Mouse (Mus musculus): ENCODE results near the gene Olfr155. TPM values are rescaled to one million over a fixed set of nuclear protein-coding genes. Genes with fewer than 3 reads are reported as not detected.

Olfr155 gene
- total and polyA plus RNA-seq, 3 experiments = not detected

DNA sequence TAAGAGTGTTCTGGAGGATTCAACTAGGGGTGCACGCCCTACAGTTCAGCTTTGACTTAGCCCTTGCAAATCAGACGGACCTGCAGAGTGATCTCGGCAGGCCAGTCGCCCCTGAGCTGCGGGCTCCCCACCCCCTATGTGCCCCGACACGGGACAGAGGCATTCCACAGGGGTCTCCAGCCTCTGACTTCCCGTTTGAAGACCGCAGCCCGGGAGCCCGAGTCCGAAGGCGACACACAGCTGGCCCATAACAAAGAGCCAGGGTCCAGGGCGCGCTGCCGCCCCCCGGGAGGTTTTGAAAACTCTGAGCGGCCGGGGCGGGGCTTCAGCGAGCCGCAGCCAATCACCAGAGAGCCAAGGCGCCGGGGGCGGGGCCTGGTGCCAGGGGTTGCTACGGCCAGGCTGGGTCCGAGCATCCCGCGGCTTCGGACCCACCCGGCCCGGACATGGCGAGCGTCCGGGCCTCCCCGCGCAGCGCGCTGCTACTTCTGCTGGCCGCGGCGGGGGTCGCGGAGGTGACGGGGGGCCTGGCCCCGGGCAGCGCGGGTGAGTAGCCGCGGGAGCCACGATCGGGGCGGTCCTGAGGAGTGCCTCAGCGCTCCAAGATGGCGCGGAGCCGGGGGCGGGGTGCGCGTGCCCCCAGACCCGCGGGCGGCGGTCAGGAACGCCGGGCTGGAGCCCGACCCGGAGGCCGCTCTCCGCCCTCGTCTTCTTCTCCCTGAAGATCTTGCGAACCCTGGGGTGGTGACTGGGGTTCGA, 24.0 kb downstream of the Olfr155 start, which contains the start of gene Reck:
Gene Reck, plus strand, starts transcription at position 371 of the 759 bp plus-strand sequence.
- peak within 1 kb of the TSS; percentile 83 to 87 for H3K4me3 ChIP-seq (ENCODE audit: control insufficient read depth in 1 of 2, insufficient read depth in 1 of 2, low read depth in 2 of 2, low read length in 2 of 2)
- no peaks in the 10 kb centered on the region; a peak in 2 of 4 replicates for H3K4me1 ChIP-seq (ENCODE audit: control insufficient read depth in 1 of 2, insufficient read depth in 2 of 2, low read length in 2 of 2)
- H3K27ac ChIP-seq (ENCODE audit: control insufficient read depth, low read depth, low read length) = no peak within 1 kb of the TSS
- H3K79me2 ChIP-seq (ENCODE audit: control insufficient read depth, insufficient read depth, low read length, poor library complexity) = no peaks in the 10 kb centered on the region; the same call in 1 of the 2 replicates
- H3K9ac ChIP-seq (ENCODE audit: control insufficient read depth, low read depth, low read length, poor library complexity, severe bottlenecking) = peak within 1 kb of the TSS; percentile 62
- peaks cover 2 to 6% of the 10 kb centered on the region in 2 experiments for H3K27me3 ChIP-seq (ENCODE audit: control insufficient read depth in 1 of 2, insufficient read depth in 2 of 2, low read length in 2 of 2)
- DNase-seq (ENCODE audit: low read depth, low spot score) = peak; percentile 70
- TF ChIP-seq GABPA (IDR thresholded peaks at IDR 0.05; ENCODE audit: low read depth, low read length) (no peak), E2F4 (IDR thresholded peaks at IDR 0.05; ENCODE audit: borderline replicate concordance, low read depth, low read length) (no peak), SIN3A (IDR thresholded peaks at IDR 0.05; ENCODE audit: low read length) (0 out of 2 replicates have a peak, but pooled peaks have one; percentile 34), USF1 (IDR thresholded peaks at IDR 0.05; ENCODE audit: low read depth, low read length) (no peak), ZMIZ1 (IDR thresholded peaks at IDR 0.05; ENCODE audit: low read depth, low read length) (no peak)
- no peaks in the 10 kb centered on the region for H3K9me3 ChIP-seq (replicated peaks; ENCODE audit: insufficient read depth, low read length)
- no peaks in the 10 kb centered on the region; a peak in 1 of 4 replicates for H3K36me3 ChIP-seq (ENCODE audit: control insufficient read depth in 1 of 2, insufficient read depth in 2 of 2, low read length in 2 of 2)

DNA sequence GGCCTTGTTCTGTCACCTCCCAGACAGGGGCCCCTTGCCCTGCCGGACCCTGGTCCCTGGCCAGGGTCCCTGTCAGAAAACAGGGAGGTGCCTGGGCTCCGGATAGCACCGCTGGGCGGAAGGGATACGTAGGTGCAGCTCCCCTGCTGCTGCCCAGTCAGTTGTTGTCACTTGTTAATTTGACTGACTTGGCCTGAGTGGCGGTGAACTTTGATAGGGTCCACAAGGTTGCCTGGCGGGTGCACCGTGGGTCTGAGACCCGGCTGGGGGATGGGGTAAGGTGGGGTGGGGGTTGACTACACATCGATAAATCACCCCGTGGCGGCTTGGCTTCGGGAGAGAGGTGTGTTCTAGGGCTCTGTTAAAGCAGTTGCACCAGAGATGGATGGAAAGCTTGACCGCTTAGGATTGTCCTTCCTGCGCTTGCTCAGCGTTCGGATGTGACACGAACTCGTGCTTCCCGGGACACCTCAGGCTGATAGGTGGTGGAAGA, 24.6 kb downstream of the Olfr155 start:
- Histone ChIP-seq H3K4me1 (ENCODE audit: control insufficient read depth in 1 of 2, insufficient read depth in 2 of 2, low read length in 2 of 2) (no peaks in the 10 kb centered on the region; a peak in 2 of 4 replicates), H3K27me3 (ENCODE audit: control insufficient read depth in 1 of 2, insufficient read depth in 2 of 2, low read length in 2 of 2) (peaks cover 2 to 6% of the 10 kb centered on the region in 2 experiments), H3K9me3 (replicated peaks; ENCODE audit: insufficient read depth, low read length) (no peaks in the 10 kb centered on the region), H3K27ac (ENCODE audit: control insufficient read depth, low read depth, low read length) (no peak overlapping the region), H3K4me3 (ENCODE audit: control insufficient read depth in 1 of 2, insufficient read depth in 1 of 2, low read depth in 2 of 2, low read length in 2 of 2) (peak overlapping the region; percentile 83 to 87), H3K9ac (ENCODE audit: control insufficient read depth, low read depth, low read length, poor library complexity, severe bottlenecking) (peak overlapping the region; percentile 58), H3K36me3 (ENCODE audit: control insufficient read depth in 1 of 2, insufficient read depth in 2 of 2, low read length in 2 of 2) (no peaks in the 10 kb centered on the region; a peak in 1 of 4 replicates), H3K79me2 (ENCODE audit: control insufficient read depth, insufficient read depth, low read length, poor library complexity) (no peaks in the 10 kb centered on the region; the same call in 1 of the 2 replicates)
- TF ChIP-seq MYC (IDR thresholded peaks at IDR 0.05; ENCODE audit: low read depth, low read length) (no peak), ZNF384 (IDR thresholded peaks at IDR 0.05; ENCODE audit: low read depth, low read length) (no peak), E2F4 (IDR thresholded peaks at IDR 0.05; ENCODE audit: borderline replicate concordance, low read depth, low read length) (no peak), TCF12 (IDR thresholded peaks at IDR 0.05; ENCODE audit: low read depth, low read length) (no peak), JUND (IDR thresholded peaks at IDR 0.05; ENCODE audit: low read depth, low read length) (no peak), TBP (IDR thresholded peaks at IDR 0.05; ENCODE audit: low read depth, low read length) (no peak), ZKSCAN1 (IDR thresholded peaks at IDR 0.05; ENCODE audit: low read depth, low read length) (no peak), GABPA (IDR thresholded peaks at IDR 0.05; ENCODE audit: low read depth, low read length) (no peak), POLR2AphosphoS2 (IDR thresholded peaks at IDR 0.05; ENCODE audit: low read length) (no peak), CTCF (IDR thresholded peaks at IDR 0.05 in 2 of 3, conservative IDR thresholded peaks at IDR 0.05 in 1 of 3; ENCODE audit: control insufficient read depth in 1 of 3, insufficient read depth in 1 of 3, low read depth in 2 of 3, low read length in 3 of 3, poor library complexity in 1 of 3, severe bottlenecking in 1 of 3) (no peak), MAZ (IDR thresholded peaks at IDR 0.05; ENCODE audit: low read depth, low read length) (no peak), EP300 (IDR thresholded peaks at IDR 0.05; ENCODE audit: low read depth in 1 of 2, low read length in 2 of 2) (no peak), UBTF (IDR thresholded peaks at IDR 0.05; ENCODE audit: borderline replicate concordance, insufficient read depth, low read depth, low read length) (no peak), MYB (IDR thresholded peaks at IDR 0.05; ENCODE audit: low read depth, low read length) (no peak), ZMIZ1 (IDR thresholded peaks at IDR 0.05; ENCODE audit: low read depth, low read length) (no peak), MEF2A (IDR thresholded peaks at IDR 0.05; ENCODE audit: extremely low read depth, insufficient replicate concordance, low read depth, low read length, poor library complexity, severe bottlenecking) (no peak)
- no peak for DNase-seq (ENCODE audit: low read depth, low spot score)
